Mouse (Mus musculus) myocyte (in vitro differentiated cells): ENCODE measurements around the gene Nell1. TPM values are rescaled to one million over a fixed set of nuclear protein-coding genes. Genes with fewer than 3 reads are reported as not detected.

Experiments used
- H3K27me3 ChIP-seq: one replicate; pipeline ENCODE4 v1.6.1; 2011; ENCODE audit not compliant: control insufficient read depth, insufficient read depth, insufficient read length
- H3K36me3 ChIP-seq: one replicate; pipeline ENCODE4 v1.6.1; 2011; ENCODE audit not compliant: control insufficient read depth, insufficient read depth
- H3K4me2 ChIP-seq: one replicate; pipeline ENCODE4 v1.6.1; 2011; ENCODE audit warnings: low read depth, control low read depth
- H3K4me3 ChIP-seq: one replicate; pipeline ENCODE4 v1.5.1; 2011; ENCODE audit warnings: mild to moderate bottlenecking, control low read depth, moderate library complexity
- H3K79me2 ChIP-seq: one replicate; pipeline ENCODE4 v1.6.1; 2011; ENCODE audit not compliant: control insufficient read depth, insufficient read depth
- H3ac ChIP-seq: one replicate; pipeline ENCODE4 v1.6.1; 2011; ENCODE audit not compliant: control insufficient read depth, insufficient read length
- CEBPB ChIP-seq: IDR thresholded peaks from 2 replicates; pipeline ENCODE4 v1.6.1; 2011; ENCODE audit warnings: mild to moderate bottlenecking, moderate library complexity; ENCODE audit not compliant: poor library complexity, insufficient read depth, severe bottlenecking
- E2F4 ChIP-seq: IDR thresholded peaks from one replicate; pipeline ENCODE4 v1.6.1; 2011; ENCODE audit warnings: mild to moderate bottlenecking, control low read depth, moderate library complexity; ENCODE audit not compliant: insufficient read depth
- MAX ChIP-seq: IDR thresholded peaks from one replicate; pipeline ENCODE4 v1.6.1; 2011; ENCODE audit warnings: low read depth, mild to moderate bottlenecking, control low read depth
- MYOD1 ChIP-seq, 3 experiments: IDR thresholded peaks; one replicate each; pipeline ENCODE4 v1.6.1; 2011; ENCODE audit warnings: control low read depth in 2 of 3, low read depth in 2 of 3, mild to moderate bottlenecking in 2 of 3, moderate library complexity in 1 of 3; ENCODE audit not compliant: insufficient read length in 2 of 3, control insufficient read depth in 1 of 3
- MYOG ChIP-seq, 3 experiments: IDR thresholded peaks; one replicate each; pipeline ENCODE4 v1.6.1; 2011; ENCODE audit warnings: control low read depth in 2 of 3, low read depth in 2 of 3, mild to moderate bottlenecking in 2 of 3; ENCODE audit not compliant: insufficient read length in 2 of 3, control insufficient read depth in 1 of 3, insufficient read depth in 1 of 3
- POLR2A ChIP-seq: IDR thresholded peaks from one replicate; pipeline ENCODE4 v1.6.1; 2011; ENCODE audit warnings: low read depth, mild to moderate bottlenecking, control low read depth, moderate library complexity; ENCODE audit not compliant: insufficient read length
- POLR2AphosphoS2 ChIP-seq: IDR thresholded peaks from one replicate; pipeline ENCODE4 v1.6.1; 2011; ENCODE audit warnings: low read depth, control low read depth; ENCODE audit not compliant: insufficient read length
- REST ChIP-seq: IDR thresholded peaks from one replicate; pipeline ENCODE4 v1.6.1; 2011; ENCODE audit warnings: mild to moderate bottlenecking, control low read depth, moderate library complexity; ENCODE audit not compliant: insufficient read depth, insufficient read length
- SRF ChIP-seq: IDR thresholded peaks from one replicate; pipeline ENCODE4 v1.6.1; 2011; ENCODE audit warnings: low read depth; ENCODE audit not compliant: control insufficient read depth, insufficient read length
- TCF12 ChIP-seq: IDR thresholded peaks from one replicate; pipeline ENCODE4 v1.6.1; 2011; ENCODE audit warnings: mild to moderate bottlenecking, control low read depth; ENCODE audit not compliant: poor library complexity, insufficient read depth, severe bottlenecking
- TCF3 ChIP-seq: IDR thresholded peaks from one replicate; pipeline ENCODE4 v1.6.1; 2011; ENCODE audit warnings: low read depth, control low read depth; ENCODE audit not compliant: insufficient read length
- USF1 ChIP-seq: IDR thresholded peaks from one replicate; pipeline ENCODE4 v1.6.1; 2011; ENCODE audit warnings: low read depth, mild to moderate bottlenecking, control low read depth, moderate library complexity
- polyA plus RNA-seq: library from polyadenylated mRNA; unstranded; fragments of >200 nt; fragmentation: generic; extraction: Trizol; gene quantifications from one replicate; pipeline ENCODE4 v1.2.1, GENCODE M21; 2012; ENCODE audit warnings: missing spikeins

Nell1 gene
- polyA plus RNA-seq, 1 experiment = not detected

GRCm38 (mm10) chr7:50041112-50041511 is 66.4 kb downstream of the Nell1 start:
- no peaks in the 10 kb centered on the region for H3K79me2 ChIP-seq
- no peaks in the 10 kb centered on the region for H3K36me3 ChIP-seq
- no peak overlapping the region for H3K4me2 ChIP-seq
- no peak overlapping the region for H3K4me3 ChIP-seq
- TF ChIP-seq MAX (no peak), TCF3 (no peak), SRF (no peak), MYOG (IDR thresholded peaks at IDR 0.05; ENCODE audit: control insufficient read depth in 1 of 3, insufficient read depth in 1 of 3, insufficient read length in 2 of 3, low read depth in 2 of 3) (no peak), CEBPB (no peak), REST (no peak), TCF12 (no peak), POLR2A (no peak), MYOD1 (IDR thresholded peaks at IDR 0.05; ENCODE audit: control insufficient read depth in 1 of 3, insufficient read length in 2 of 3, low read depth in 2 of 3) (no peak), E2F4 (no peak), USF1 (no peak), POLR2AphosphoS2 (no peak)
- no peaks in the 10 kb centered on the region for H3K27me3 ChIP-seq
- no peak overlapping the region for H3ac ChIP-seq

- Histone ChIP-seq H3K4me3 (no peak overlapping the region), H3ac (no peak overlapping the region), H3K79me2 (no peaks in the 10 kb centered on the region), H3K27me3 (no peaks in the 10 kb centered on the region), H3K36me3 (no peaks in the 10 kb centered on the region), H3K4me2 (no peak overlapping the region)
- TF ChIP-seq USF1 (no peak), SRF (no peak), MYOG (IDR thresholded peaks at IDR 0.05; ENCODE audit: control insufficient read depth in 1 of 3, insufficient read depth in 1 of 3, insufficient read length in 2 of 3, low read depth in 2 of 3) (no peak), POLR2A (no peak), REST (no peak), MYOD1 (IDR thresholded peaks at IDR 0.05; ENCODE audit: control insufficient read depth in 1 of 3, insufficient read length in 2 of 3, low read depth in 2 of 3) (no peak), E2F4 (no peak), POLR2AphosphoS2 (no peak), MAX (no peak), TCF3 (no peak), CEBPB (no peak), TCF12 (no peak)
Measured at GRCm38 (mm10) chr7:50050144-50050543, 75.5 kb downstream of the Nell1 start.

- Histone ChIP-seq H3K36me3 (no peaks in the 10 kb centered on the region), H3ac (no peak overlapping the region), H3K27me3 (no peaks in the 10 kb centered on the region), H3K4me2 (no peak overlapping the region), H3K4me3 (no peak overlapping the region), H3K79me2 (no peaks in the 10 kb centered on the region)
- TF ChIP-seq CEBPB (no peak), POLR2A (no peak), USF1 (no peak), TCF12 (no peak), MYOD1 (IDR thresholded peaks at IDR 0.05; ENCODE audit: control insufficient read depth in 1 of 3, insufficient read length in 2 of 3, low read depth in 2 of 3) (no peak), REST (no peak), POLR2AphosphoS2 (no peak), SRF (no peak), MYOG (IDR thresholded peaks at IDR 0.05; ENCODE audit: control insufficient read depth in 1 of 3, insufficient read depth in 1 of 3, insufficient read length in 2 of 3, low read depth in 2 of 3) (no peak), MAX (no peak), E2F4 (no peak), TCF3 (no peak)
Measured at GRCm38 (mm10) chr7:50053704-50054103, 79.0 kb downstream of the Nell1 start.

GRCm38 (mm10) chr7:50094461-50094860 is 119.8 kb downstream of the Nell1 start:
- TF ChIP-seq USF1 = no peak
- TF ChIP-seq SRF = no peak
- TF ChIP-seq TCF3 = no peak
- TF ChIP-seq CEBPB = no peak
- no peak for TF ChIP-seq MYOG (IDR thresholded peaks at IDR 0.05; ENCODE audit: control insufficient read depth in 1 of 3, insufficient read depth in 1 of 3, insufficient read length in 2 of 3, low read depth in 2 of 3)
- TF ChIP-seq MYOD1 (IDR thresholded peaks at IDR 0.05; ENCODE audit: control insufficient read depth in 1 of 3, insufficient read length in 2 of 3, low read depth in 2 of 3) = no peak
- TF ChIP-seq POLR2A = no peak
- TF ChIP-seq MAX = no peak
- TF ChIP-seq TCF12 = no peak
- TF ChIP-seq REST = no peak
- no peak for TF ChIP-seq POLR2AphosphoS2
- TF ChIP-seq E2F4 = no peak

More at GRCm38 (mm10) chr7:50094461-50094860, 119.8 kb downstream of the Nell1 start:
- no peak overlapping the region for H3ac ChIP-seq
- no peaks in the 10 kb centered on the region for H3K79me2 ChIP-seq
- no peak overlapping the region for H3K4me3 ChIP-seq
- no peaks in the 10 kb centered on the region for H3K27me3 ChIP-seq
- no peak overlapping the region for H3K4me2 ChIP-seq
- no peaks in the 10 kb centered on the region for H3K36me3 ChIP-seq
